Mouse (Mus musculus): ENCODE results near the gene Pde6h.
A peak's percentile ranks its signal among the peaks of the same experiment; 100 is the strongest.

The Pde6h gene

DNA sequence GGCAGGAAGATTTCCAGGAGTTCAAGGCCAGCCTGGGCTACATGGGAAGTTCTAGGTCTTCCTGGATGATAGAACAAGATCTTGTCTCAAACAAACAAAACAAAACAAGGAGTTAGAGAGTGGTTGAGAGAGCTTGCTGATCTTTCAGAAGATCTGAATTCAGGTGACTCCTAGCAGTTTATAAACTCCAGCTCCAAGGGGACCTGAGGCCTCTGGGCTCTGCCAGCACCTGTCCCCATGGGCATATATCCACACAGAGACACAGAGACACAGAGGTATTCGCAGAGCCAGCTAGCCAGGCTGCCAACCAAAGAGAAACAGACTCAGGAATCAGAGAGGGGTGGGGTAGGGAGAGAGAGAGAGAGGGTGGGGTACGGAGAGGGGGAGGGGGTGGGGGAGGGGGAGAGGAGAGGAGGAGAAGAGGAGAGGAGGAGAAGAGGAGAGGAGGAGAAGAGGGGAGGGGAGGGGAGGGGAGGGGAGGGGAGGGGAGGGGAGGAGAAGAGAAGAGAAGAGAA lies 10.8 kb upstream of the Pde6h start:
- no peak for DNase-seq (ENCODE audit: low spot score in 2 of 2)

DNA sequence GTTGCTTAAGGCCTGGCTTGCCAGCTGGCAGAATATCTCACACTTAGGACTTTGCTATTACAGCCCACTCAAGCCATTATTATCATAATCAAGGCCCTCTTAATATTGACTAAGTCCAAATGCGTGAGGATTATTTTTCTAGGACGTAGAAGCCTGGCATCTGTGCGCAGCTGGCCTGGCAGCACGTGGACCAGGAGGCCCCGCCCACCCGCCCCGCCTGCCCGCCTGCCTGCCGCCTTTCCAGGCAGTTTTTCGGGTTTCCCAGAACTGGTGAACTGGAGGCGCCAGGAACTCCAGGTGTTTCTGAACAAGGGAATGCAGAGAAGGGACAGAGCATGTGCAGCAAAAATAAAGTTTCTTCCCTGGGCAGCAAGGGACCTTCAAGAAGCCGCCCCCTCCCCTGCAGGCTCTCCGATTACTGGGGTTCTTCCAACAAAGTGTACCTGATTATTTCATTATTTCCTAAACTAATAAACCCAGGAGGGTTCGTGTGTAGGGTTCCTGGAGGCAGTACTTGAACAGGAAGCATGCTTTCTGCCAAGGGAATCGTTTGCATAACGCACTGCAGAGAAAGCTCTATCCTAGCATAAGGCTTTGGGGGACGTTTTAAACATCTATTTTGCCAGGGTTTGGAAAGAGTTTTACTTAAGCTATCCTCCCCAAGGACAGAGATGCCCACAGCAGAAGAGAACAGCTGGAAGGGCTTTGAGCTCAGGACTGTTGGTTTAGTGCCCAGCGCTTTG lies 10.1 kb upstream of the Pde6h start:
- no peak for DNase-seq (ENCODE audit: low spot score in 2 of 2)

DNA sequence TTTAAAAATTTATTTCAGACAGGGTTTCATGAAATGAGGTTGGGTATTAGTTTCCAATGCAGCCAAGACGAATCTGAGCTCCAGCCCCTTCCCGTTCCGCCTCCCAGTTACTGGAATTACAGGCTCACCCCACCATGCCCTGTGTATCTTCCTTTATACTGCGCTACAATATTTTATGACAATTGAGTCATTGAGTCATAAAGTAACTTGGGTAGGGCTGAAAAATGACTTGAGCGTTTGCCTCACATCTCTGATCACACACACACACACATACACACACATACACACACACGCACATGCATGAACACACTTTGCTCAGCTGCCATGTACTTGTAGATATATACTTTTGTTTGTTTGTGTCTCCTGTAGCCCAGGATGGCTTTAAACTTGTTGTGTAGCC lies 9.4 kb upstream of the Pde6h start:
- DNase-seq (ENCODE audit: low spot score in 2 of 2) = no peak

DNA sequence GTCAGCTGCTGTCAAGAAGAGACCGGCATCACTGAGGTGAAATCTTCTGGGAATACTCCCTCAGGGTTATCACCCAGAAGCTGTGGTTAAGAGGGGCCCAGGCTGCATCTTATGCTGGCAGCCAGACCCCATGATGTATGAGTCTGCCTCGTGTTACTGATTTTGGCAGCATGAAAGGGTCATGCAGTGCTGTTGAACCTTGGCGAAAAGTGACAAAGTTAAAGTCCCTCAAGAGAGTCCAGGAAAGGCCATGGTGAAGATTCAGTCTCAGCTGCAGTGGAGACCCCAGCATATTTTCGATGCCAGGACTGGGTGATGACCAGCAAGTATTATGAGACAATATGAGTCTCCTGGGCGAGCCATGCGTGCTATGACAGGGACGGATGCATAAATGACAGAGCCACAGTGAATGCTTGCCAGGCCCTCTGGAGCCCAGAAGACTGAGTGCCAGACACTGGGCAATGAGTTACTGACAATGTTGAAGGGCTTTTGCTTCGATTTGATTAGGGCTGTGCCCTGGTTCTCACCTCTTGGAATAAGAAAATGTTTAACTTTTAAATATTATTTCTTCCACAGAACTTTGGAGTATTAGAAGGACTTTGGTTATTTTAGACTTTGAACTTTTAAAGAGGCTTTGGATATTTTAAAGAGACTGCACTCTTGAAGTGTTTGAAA lies 7.8 kb upstream of the Pde6h start:
- no peak for DNase-seq (ENCODE audit: low spot score in 2 of 2)

DNA sequence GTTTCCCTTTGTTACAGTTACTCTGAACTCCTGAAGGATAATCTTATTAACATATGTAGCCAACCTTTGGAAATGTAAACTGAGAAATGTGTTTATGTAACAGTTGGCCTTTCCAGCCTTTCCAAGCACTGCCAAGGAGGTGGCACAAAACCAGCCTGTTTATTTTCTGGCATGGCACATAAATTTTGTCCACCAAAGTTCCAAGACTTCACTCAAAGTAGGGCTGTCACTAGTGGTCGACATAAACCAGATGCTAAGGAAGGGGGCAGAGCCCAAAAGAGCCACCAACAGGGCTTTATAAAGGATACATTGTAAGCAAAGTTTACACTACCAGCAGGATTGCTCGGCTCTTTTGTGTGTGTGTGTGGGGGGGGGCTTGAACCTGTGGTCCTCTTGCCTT lies 5.7 kb upstream of the Pde6h start:
- DNase-seq (ENCODE audit: low spot score in 2 of 2) = no peak

DNA sequence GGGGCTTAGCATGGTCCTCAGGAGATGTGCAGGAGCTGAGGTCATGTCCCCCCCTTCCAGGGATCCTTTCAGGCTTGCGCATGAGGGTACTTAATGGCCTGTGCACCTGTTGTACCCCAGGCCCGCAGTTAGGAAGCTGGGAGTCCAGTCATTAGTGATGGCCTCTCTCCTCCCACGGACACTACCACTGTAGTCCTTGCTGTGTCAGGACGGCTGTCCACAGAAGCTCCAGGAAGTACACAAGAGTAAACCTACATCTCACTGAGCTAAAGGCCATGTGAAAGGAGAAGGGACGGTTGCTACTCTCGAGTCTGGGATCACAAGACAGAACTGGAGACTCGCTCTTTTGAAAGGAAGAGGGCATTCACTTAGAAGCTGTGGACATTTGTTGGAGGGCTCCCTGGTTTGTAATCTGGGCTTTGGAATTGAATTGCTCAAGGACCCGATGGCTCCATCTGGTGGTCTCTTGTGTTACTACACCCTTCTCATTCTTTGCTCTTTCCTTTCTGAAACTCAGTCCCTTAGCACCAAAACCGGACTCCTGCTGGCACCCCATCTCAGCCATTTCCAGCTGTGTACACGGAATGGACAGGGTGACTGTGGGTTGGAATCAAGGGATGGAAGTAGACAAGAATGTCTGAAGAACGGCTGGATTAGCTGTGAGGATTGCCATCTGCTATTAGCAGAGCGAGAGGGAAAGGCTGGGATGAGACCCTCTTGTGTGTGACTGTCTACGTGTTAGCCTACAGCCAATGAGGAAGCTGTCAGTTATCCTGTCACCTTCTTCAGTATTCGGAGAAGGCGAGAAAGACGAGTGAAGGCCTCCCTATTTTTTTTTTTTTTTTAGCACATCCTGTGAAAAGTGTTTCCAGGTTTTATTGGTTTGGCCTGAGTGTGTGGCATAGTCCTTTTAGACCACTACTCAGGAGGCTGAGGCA lies 3.0 kb upstream of the Pde6h start:
- peak; percentile 77 to 89 for DNase-seq (ENCODE audit: low spot score in 2 of 2)

DNA sequence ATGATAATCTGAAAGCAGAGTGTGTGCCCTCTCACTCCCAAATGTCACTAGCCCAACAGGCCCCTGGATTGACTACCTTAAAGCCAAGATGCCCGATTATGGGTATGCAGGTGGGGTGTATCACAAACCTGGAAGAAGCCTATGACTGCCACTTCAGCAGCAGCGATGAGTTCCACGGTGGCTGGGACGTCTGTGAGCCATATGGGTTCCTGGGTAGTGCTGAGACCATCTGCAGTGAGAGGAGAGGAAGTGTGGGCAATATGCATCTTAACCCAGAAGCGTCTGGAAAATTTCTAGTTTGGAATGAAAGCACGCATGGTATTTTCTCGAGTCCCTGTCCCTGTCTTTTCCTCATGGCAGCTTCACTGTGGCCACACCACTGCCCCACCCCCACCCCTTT lies 2.0 kb upstream of the Pde6h start:
- DNase-seq (ENCODE audit: low spot score in 2 of 2) = no peak

DNA sequence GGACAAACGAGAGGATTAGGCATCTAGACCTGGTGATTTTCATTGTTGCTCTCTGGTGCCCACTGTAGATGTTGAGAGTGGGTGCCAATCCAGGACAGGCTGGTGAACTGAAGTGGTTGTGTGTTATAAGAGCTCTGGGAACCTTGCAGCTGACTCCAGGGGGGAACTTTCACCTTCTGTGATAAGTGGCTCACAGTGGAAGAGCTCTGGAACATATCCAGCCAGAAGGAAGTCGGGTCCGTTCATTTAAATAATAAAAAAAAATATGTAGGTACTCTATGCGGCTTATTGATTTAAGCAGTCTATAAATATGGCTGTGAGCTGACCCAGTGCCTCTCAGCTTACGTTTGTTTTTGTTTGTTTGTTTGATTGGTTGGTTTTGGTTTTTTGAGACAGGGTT lies 1.6 kb upstream of the Pde6h start, which contains the start of gene Erp27:
Gene Erp27 (minus strand): TSS at position 101 of the 400 bp plus-strand sequence.
- no peak for DNase-seq (ENCODE audit: low spot score in 2 of 2)

DNA sequence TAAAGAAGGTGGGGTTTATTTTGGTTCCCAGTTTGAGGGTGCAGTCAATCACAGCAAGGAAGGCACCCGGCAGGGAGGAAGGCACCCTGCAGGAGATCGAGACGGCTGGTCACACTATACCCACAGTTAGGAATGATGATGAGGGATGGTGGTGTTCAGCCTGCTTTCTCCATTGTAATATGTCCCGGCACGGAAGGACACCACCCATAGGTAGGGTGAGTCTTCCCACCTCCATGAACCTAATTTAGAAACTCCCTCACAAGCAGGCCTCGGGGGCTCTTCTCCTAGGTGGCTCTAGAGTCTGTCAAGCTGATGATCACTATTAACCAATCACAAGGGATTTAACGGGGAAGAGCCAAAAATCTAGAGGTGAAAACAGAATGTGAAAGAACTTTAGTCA lies 761 bp upstream of the Pde6h start:
- no peak for DNase-seq (ENCODE audit: low spot score in 2 of 2)

DNA sequence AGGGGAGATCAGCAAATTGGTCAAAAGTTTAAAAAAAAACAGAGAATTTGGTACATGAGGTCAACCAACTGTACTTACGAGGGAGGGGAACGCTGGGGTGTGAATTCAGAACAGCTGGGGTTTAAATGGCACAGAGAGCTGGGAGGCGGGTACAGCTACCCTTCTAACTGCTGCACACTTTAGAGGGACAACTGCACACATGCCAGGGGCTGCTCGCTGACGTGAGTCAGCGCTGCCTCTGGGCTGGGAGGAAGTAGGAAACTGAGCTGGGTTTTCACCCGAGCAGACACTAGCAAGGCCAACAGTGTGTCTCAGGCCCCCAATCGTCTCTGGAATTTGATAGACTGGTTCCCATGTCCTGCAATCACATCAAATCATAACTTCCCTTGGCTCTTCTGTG lies 1.4 kb downstream of the Pde6h start:
- no peak for DNase-seq (ENCODE audit: low spot score in 2 of 2)

DNA sequence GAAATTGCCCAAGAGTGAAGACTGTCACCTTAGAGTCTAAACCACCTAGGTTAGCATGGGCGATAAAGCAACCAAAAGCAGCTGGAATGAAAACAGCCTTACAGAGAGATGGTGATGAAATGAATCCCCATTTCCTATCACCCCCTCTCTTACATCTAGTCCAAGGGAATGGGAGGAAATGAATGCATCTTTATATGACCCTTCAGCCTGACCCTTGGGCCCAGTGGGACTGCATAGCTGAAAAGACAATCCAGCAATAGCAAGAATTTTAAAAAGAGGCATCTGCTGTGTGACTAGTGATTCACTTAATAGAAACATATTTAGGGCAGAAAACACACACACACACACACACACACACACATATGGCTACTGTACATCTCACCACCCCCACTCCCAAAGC lies 4.0 kb downstream of the Pde6h start:
- no peak for DNase-seq (ENCODE audit: low spot score in 2 of 2)

DNA sequence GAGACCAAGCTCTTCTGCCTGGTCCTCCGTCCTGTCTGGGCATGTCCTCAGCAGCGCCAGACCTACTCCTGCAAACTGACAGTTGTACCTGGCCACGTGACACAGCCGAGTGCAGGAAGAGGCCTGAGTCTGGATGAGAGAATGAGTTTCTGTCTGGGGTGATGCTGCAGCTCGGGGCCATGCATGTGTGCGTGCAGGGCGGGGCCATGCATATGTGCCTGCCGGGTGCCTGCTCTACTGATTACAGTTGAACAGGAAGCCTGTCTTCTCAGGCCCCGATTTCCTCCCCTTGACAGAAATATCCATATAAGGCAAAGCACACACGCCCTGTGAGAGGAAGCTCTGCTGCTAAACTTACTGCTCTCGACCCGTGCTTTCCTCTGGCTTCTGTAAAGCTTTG lies 7.0 kb downstream of the Pde6h start:
- DNase-seq (ENCODE audit: low spot score in 2 of 2) = no peak

DNA sequence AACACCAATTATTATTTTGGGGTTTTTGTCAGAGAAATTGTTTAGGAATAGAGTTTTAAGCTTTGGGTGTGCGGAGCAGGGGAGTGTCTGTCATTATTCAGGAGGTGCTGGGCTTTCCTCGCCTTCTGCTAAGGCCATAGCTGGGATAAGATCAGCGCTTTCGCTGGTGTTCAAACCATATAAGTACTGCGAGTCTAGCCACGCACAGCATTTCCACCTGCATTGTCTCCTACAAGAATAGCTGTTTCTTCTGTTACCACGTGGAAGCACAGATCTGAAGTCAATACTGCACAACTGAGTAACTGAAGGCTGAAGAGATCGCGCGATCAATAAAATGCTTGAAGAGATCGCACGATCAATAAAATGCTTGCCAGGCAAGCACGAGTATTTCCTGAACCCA lies 7.6 kb downstream of the Pde6h start:
- no peak for DNase-seq (ENCODE audit: low spot score in 2 of 2)

DNA sequence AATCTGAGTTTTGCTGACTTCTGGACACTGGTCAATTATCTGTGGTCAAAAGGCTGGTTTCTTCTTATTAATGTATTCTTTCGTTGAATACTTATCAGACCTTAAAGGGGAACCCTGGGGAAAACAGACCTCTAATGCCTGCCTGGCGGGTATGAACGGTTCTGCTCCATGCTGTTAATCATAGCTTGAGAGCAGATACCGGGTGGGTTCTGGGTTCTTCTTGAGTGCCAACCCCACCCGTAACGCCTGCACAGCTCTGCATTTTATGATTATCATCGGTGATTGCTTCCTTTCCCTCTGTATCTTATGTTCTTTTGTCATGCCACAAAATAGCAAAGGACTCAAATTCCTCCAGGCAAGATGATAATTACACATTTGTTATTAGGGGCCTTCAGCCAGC lies 10.4 kb downstream of the Pde6h start:
- no peak for DNase-seq (ENCODE audit: low spot score in 2 of 2)

DNA sequence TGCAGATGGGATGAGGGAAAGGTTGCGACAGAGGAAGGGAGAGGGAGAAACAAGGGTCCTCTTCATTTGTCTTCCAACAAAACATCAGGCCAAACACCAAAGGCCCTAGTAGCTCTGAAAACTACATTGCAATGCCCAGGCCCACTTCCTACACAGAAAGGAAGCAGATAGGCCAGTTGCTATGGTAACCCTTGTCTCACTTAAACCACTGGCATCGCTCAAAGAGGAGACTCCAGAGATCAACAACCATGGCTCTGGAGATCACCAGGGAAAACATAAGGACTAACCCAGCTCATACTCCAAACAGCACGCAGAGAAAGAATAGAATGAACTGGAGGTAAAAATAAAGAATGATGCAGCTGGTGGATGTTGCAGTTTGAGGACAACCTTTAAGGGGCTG lies 11.6 kb downstream of the Pde6h start:
- no peak for DNase-seq (ENCODE audit: low spot score in 2 of 2)

DNA sequence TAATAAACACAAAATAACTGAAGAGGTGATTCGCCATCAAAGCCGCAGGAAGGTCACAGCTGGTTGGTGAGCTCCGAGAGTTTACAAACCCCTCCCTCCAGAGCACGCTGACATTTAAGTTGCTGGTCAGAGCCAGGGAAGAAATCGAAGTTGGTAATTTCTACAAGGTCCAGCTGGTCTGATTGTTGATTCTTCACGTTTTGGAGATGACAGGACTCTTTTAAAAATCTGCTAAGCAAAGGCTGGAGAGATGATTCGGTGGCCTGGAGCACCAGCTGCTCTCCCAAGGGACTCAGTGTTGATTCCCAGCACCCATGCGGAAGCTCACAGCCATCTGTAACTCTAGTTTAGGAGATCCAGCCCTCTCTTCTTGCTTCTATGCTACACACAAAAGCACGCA lies 12.7 kb downstream of the Pde6h start:
- no peak for DNase-seq (ENCODE audit: low spot score in 2 of 2)

DNA sequence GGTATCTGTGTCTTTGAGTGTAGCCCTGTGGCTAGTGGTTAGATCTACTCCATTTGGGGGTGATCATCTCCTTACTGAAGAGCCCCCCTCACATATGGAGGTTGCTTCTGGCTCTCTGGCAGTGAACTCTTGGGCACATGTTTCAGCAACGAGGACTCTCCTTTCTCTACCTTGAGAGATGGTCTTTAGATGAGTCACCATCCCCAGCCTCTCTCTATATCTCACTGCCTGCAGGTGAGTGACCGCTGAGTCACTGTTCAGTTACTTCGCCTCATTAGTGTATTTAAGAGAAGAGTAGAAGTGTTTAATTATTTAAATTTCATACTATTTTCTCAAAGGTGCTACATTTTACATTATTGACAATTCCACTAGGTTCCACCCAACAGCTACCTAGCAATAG lies 13.5 kb downstream of the Pde6h start:
- no peak for DNase-seq (ENCODE audit: low spot score in 2 of 2)

DNA sequence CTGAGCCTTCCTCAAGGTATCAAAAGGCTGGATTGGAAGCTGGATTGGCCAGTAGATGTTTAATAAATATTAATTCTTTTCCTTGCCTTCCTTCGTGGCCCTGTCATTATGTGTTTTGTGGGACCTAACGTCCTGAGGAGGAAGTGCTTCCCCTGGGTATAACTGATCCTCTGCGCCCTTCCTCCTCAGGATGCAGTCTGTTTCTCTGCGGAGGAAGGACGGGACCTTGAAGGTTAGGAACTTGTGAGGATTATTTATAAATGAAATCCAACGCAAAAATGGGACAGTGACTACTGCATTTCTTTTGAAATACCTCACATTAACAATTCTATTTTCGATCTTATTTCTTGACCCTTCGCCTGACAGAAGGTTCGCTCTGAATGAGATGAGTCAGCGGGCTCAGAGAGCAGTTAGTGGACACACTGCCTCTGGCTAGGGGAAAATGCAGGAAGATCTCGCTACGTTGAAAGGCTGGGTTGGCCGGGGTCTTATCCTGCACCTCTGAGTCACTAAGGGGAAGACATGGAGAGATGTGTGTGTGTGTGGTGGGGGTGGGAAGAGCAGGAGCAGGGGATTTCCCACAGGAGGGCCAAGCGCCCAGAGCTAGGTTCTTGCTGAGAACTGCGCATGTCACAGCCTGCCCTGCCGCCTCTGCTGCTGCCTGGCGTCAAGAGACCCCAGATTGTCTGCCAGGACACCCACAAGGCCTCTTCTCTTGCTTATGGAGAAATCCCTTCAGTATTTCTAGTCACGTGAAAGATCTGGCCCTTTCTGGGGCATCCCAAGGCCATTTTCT lies 14.9 kb downstream of the Pde6h start:
- DNase-seq (ENCODE audit: low spot score in 2 of 2) = no peak

DNA sequence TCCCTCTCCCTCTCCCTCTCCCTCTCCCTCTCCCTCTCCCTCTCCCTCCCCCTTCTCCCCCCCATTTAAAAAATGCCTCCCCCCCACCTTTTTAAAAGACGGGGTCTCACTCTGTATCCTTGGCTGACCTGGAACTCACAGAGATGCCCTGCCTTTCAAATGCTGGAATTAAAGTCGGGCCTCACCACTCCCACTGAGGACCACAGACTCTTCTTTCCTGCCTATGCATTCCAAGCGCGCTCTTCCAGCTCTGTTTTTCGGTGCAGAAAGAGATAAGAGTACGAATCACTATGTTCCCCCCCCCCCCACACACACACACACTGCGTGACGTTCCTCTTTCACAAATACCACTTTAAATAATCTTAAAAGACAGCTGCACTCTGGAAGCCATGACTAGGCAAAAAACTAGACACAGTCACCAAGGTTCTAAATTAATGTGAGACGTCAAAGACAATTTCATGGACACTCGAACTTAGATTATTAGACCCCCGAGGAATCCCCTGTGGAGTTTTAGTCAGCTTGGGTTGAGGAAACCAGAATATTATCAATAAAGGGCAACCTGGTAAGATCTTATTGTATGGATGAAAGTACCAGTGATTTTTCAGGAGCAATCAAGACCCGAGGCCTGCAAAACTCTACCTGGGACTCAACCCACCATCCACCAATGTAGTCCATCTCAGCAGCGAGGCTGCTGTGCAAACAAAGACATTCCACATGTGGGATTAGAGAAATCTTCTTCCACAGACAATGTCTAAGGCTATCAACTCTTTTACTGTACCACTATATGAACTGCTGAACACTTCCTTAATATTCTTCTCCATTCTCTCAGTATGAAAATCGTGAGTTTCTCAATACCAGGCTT lies 15.9 kb downstream of the Pde6h start:
- DNase-seq (ENCODE audit: low spot score in 2 of 2) = no peak

DNA sequence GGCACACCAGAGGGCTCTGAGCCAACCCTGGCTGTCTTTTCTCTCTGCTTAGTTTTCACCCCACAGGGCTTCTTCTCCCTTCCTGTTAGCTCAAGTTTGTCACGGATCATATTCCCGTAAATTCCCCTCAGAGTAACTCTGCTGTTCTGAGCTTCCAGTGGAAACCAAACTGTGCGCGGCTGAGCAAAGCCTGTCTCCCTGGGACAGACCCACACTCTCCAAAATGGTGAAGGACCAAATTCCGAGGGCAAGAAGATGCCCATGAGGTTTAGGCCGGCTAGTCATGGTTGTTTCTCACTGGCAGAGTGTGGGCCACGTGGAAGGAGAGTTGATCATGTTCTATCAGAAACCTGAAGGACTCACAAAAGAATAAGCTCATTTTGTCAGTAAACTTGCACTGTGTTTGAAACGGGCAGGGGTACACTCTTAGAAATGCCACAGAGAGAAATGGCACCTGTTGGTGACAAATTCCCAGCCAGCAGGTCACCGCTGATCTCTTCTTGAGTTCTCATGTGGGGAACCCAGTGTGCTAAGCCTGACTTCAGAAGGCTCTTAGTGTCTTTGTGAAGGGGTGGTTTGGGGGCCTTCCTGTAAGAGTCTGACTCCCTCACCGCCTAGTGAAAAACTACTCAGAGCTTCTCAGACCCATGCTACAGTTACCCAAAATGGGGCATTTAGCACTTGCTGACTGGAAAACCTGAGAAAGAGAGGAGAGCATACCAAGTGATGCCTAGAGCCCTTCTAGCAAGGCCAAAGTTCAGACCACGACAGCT lies 16.7 kb downstream of the Pde6h start:
- DNase-seq (ENCODE audit: low spot score in 2 of 2) = no peak

Measured in frontal cortex, postnatal 36 days (tissue).